Mouse (Mus musculus) 416B (cell line): ENCODE data around the gene Tor4a.

Experiments used
- DNase-seq: peaks from one replicate; pipeline ENCODE4 v3.0.0; 2011; ENCODE audit warnings: low read depth

Gene Tor4a

GRCm38 (mm10) chr2:25196172-25196954 lies at the start of gene Tor4a:
Gene Tor4a, minus strand, starts transcription at chr2:25196886.
- peak; percentile 99 for DNase-seq

- DNase-seq, result no peak
Observed at GRCm38 (mm10) chr2:25244144-25244543, 47.5 kb upstream of the Tor4a start.

DNA sequence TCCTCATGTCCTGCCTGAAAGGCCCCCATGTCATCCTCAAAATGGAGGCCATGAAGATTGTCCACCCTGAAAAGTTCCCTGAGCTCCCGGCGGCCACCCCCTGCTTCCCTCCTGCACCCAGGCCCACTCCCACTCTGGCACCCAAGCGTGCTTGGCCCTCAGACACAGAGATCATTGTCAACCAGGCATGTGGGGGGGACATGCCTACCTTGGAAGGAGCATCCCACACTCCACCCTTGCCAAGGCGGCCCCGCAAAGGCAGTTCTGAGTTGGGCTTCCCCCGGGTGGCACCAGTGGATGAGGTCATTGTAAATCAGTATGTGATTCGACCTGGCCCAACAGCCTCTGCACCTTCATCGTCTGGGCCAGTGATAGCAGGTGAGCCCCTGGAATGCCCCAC lies 46.7 kb upstream of the Tor4a start:
- DNase-seq, result no peak

DNA sequence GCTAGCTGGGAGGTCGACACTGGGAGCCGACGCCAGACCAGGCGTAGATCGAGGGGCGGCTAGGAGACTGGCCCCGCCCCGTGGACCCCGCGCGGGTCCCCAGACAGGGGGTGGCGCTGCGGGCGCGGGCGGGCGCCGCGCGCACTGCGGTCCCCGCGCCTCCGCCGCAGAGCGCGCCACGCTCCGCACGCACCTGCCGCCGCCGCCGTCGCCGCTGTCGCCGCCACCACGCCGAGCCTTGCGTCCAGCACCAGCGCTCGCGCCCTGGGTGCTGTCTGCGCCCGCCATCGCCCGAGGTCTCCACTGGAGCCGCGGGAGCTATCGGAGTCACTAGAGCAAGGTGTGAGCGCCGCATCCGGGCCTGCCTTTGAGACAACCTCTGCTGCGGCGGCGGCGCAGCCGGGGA lies 45.4 kb upstream of the Tor4a start, which contains the start of the genes Rnf208 and Cysrt1:
Gene Rnf208, plus strand, starts transcription at position 155 of the 406 bp plus-strand sequence.
Gene Cysrt1, minus strand, starts transcription at position 352 of the 406 bp plus-strand sequence.
- DNase-seq, result no peak

DNA sequence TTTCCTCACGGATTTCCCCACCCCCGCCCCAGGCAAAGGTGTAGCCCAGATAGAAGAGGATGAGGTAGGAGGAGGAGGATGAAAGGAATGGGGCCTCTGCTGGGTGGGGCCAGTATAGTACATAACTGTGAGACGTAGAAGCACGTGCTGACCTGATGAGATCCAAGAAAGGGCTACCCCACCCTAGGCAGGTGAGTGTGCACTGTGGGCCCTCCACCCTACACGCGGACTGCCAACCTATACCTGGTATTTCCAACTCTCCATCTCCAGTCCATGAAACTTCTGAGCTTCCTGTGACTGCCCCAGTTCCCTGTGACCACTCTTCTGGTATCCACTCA lies 44.7 kb upstream of the Tor4a start:
- DNase-seq, result no peak

DNA sequence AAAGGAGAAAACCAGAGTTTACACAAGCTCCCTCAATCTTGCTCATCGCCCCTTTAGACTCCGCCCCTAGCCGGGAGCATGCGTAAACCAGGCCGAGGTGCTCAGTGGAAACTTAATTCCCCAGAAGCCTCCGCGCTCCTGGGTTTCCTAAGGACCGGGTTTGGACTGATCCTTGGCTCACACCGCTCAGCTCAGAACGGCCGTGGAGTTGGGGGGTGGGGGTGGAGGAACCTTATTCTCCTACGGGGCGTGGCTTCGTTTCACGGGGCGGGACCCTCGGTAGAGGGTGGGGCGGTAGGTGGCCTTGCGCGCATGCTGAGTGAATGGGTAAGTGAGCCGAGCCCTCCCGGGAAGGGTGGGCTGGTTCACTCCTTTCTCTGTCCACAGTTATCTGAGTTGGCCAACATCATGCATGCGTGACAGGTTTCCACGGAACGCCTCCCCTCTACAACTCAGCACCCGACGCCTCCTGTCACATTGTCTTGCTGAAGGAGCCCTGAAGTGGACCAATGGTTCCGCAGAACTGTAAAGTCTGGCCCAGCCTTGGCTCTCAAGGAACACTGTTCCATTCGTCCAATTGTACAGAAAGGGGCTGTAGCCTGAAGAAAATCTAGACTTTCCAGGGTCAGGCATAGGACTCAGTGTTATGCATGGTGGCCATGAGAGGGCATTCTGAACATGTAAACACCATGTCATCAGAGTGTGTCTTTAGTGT lies 44.2 kb upstream of the Tor4a start:
- no peak for DNase-seq

- no peak for DNase-seq
Observed at GRCm38 (mm10) chr2:25240310-25240709, 43.6 kb upstream of the Tor4a start.

DNA sequence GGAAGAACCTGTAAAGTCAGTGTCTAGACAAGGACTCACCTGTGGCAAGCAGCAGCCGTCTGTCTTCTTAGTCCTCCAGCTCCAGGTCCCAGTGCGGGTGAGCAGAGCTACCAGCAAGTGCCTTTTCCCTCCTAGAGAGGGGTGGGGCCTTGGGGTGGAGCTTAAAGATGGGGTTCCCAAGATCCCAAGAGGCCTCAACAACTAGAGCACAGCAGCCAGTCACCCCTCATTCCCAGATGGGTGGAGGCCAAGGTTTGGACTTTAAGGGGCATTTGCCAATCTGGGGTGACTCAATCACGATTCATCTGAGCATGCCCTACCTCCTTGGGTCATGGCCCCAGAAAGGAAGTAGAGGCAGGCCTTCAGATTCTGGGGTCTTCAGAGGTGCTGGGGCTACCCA lies 43.1 kb upstream of the Tor4a start:
- DNase-seq, result no peak

DNA sequence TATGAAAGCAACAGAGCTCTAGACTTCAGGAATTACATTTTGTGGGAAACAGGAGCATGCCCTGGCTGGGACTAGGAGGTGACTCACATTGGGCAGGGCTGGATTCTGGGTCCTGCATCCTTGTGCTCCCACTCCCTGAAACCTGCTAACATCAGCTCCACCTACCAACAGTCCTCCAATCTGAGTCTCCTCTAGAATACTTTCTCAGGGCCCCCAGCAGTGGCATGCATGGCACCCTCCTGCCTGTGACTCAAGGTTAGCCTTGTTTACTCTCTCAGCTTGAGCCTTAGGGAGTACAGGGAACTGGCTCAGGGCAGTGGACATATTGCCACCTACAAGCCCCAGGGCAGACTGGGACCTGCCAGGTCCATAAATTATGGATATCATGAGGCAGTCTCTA lies 41.4 kb upstream of the Tor4a start:
- no peak for DNase-seq

DNA sequence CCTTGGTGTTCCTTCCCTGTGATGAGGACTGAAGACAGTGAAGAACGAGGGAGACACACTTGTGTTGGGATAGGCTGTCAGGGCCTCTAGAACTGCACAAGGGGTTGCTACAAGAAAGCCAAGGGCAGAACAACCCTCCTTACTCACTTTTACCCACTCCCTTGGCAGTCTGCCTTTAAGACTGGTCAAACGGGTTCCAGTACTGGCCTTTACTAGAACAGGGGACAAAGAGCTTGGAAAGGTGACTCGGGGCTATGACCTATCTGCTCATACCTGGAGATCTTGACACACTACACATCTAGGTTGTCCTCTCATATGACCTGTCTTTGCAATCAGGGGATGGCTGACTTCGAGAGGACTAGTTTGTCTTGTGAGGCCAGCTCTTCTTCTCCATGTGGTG lies 40.8 kb upstream of the Tor4a start:
- DNase-seq, result no peak

DNA sequence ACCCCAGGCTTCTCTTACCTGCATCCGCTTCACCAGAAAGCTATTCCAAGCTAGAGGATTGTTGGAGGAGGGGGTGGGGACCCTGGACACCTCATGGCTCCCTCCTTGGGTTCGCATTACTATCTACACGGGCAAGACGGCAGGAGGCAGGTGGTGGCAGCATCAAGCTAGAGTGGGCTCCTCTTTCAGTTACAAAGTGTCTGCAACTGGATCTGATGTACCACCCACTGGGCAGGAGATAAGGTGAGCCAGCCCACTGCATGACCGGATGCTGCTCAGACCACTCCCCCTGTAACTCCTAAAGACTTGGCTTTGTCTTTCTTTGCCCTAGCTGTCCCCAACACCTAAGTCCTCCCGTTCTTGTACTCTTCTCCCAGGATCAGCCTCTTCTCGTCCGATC lies 39.9 kb upstream of the Tor4a start, which contains the start of gene Rnf224:
Gene Rnf224, minus strand, starts transcription at position 174 of the 400 bp plus-strand sequence.
- no peak for DNase-seq

DNA sequence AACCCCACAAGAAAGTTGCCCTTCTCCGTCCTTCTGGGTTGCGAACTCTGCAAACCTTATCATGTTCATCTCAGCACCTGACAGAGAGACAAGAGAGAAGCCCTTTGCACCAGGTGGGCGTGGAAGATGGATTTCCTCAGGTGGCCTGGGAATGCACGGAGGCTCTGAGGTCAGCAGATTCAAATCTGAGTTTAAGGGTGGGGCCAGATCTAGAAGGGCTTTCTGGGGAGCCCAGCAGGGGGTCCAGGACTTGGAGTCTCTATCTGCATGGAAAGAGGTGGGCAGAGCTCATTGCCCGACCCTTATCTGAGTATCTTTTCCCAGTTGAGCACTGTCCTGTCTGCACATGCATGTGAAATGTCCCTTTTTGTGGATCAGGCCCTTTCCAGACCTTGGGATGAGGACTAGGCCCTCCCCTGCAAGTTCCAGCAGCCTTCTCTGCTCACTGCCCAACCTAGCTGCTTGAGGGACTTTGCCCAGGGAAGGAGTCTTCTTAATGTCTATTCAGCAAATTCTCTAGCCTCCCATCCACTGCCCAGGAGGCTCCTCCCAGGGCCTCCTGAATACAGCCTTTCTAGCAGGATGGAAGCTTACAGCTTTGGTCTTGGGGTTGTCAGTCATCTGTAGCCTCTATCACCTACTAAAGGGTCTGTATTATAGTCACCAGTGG lies 38.0 kb upstream of the Tor4a start:
- no peak for DNase-seq

- no peak for DNase-seq
Observed at GRCm38 (mm10) chr2:25234050-25234449, 37.4 kb upstream of the Tor4a start, which contains the start of gene Slc34a3. Gene Slc34a3, minus strand, starts transcription at chr2:25234364.

GRCm38 (mm10) chr2:25233421-25233820 lies 36.7 kb upstream of the Tor4a start:
- DNase-seq, result peak; percentile 85

DNA sequence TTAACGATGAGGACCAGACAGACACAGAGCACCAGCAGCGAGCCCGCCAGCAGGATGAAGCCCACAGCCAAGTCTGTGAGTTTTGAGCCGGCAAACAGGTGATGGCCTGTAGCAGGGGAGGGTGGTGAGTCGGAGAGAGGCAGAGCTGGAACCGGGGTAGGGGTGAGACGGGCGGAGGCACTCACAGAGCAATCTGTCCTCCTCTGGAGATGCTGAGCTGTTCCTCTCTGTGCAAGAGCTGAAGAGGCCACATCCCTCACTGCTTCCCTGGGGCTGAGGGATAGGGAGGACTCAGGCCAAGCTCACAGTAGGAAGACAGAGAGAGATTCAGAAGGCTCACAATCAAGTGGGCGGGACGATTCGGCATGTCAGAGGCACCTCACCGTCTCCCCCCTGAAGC lies 34.4 kb upstream of the Tor4a start:
- DNase-seq, result no peak

DNA sequence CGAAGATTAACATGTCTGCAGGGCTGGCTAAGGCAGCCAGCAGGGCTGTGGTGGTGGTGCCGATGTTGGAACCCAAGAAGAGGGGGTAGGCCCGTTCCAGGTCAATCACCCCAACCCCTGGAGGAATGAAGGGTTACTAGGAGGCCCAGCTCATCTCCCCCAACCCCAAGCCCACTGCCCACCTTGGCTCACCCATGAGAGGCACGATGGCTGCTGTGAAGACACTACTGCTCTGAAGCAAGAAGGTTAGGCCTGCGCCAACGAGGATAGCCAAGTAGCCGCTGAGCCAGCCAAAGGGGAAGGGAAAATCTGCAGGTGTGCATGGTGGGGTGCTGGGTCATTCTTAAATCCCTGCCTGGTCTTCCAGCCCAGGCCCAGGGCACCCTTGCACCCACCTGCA lies 33.9 kb upstream of the Tor4a start:
- DNase-seq, result no peak

- no peak for DNase-seq
Observed at GRCm38 (mm10) chr2:25229582-25229981, 32.9 kb upstream of the Tor4a start.

- no peak for DNase-seq
Observed at GRCm38 (mm10) chr2:25228995-25229530, 32.4 kb upstream of the Tor4a start.

DNA sequence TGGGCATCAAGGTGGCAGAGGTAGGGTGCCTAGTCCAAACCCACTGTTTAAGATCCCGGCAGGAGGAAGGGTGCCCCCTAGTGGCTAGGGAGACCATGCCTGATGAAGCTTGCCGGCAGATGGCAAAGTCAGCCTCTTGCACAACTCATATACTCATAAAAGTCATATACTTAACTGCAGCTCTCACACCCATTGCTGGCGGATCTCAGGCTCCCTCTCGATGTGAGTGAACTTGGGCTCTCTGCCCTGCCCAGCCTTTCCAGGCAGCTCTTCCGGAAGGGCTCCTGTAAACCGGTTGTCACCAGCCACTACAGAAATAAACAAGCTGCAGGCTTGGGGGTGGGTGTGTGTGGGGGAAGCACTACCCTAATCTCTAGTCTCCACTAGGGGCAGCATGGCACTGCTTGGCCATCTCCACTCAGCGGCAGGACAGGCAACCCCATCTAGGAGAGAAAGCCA lies 31.8 kb upstream of the Tor4a start:
- peak; percentile 95 for DNase-seq

DNA sequence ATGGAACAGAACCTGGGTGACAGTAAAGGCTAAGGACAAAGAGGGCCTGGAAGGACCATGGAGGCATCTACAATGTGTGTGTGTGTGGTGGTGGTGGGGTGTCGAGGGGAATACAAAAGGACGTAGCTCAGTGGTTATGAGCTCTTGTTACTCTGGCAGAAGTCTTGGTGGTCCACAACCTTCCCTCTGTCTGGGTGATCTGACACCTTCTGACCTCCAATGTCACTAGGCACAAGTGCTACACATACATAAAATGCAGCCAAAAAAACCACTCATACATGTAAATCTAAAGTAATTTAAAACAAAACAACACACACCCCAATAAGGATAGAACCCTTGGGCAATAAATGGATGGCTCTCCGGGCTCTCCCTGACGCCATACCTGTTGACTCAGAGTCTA lies 30.7 kb upstream of the Tor4a start:
- DNase-seq, result no peak

GRCm38 (mm10) chr2:25226864-25227263 lies 30.2 kb upstream of the Tor4a start:
- no peak for DNase-seq

DNA sequence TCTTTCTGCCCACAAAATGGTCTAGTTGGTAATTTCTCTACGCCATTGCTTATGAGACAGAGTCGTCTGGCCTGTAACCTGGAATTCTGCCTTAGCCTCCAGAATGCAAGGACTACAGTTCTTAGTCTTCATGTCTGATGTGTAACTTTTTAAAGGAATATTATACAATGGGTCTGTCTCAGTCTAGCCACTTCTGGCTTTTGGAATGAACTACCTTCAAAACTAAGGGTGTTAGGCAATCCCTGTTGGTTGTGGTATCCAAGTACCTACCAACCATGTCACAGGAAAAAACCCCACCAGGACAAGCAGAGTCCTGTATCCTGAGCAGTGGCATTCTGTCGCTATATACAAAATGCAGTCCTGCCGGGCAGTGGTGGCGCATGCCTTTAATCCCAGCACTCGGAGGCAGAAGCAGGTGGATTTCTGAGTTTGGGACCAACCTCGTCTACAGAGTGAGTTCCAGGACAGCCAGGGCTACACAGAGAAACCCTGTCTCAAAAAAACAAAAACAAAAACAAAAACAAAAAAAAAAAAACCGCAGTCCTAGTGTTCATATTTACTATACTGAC lies 29.2 kb upstream of the Tor4a start:
- DNase-seq, result no peak
